Mouse (Mus musculus): Measurements from ENCODE around the gene Pwp2. TPM values are rescaled to one million over a fixed set of nuclear protein-coding genes. Genes with fewer than 3 reads are reported as not detected.
A peak's percentile ranks its signal among the peaks of the same experiment; 100 is the strongest.
"Not testable (repeated sequence)": the region's sequence is repeated elsewhere in the genome, so short reads cannot be mapped to it uniquely, and the experiment has no call there.

The Pwp2 gene
- polyA plus RNA-seq, 1 experiment: 2.9 TPM

- Histone ChIP-seq H3K9me3 (peaks cover 8% of the 10 kb centered on the region), H3K4me3 (replicated peaks) (peak overlapping the region; percentile 33), H3K27me3 (replicated peaks) (peaks cover 82% of the 10 kb centered on the region), H3K36me3 (replicated peaks; ENCODE audit: low read length) (no peaks in the 10 kb centered on the region), H3K4me1 (peaks cover 58% of the 10 kb centered on the region)
- no peak for TF ChIP-seq FLI1 (IDR thresholded peaks at IDR 0.05; ENCODE audit: low read length)
- no peak for TF ChIP-seq GATA1 (IDR thresholded peaks at IDR 0.05; ENCODE audit: borderline replicate concordance, low read length)
Observed at GRCm38 (mm10) chr10:78134975-78135798, 49.8 kb downstream of the Pwp2 start.

DNA sequence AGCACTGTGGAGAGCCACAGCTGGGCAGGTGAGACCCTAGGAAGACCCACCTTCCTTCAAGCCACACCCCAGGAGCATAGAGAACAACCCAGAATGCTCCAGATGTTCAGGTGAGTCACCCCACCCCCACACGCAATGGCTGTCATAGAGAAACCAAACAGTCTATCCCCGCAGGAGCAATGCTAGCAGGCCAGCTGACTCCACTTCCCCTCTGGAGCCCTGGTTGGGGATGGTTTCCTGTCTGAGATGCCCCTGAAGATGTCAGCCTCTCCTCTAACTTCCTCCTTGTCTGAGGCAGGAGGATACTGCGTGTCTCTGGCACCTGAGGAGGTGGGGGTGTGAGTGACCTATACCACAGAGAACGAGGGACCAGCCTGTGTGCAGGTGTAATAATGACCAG, 50.5 kb downstream of the Pwp2 start:
- H3K9me3 ChIP-seq: peaks cover 8% of the 10 kb centered on the region
- peaks cover 82% of the 10 kb centered on the region for H3K27me3 ChIP-seq (replicated peaks)
- peaks cover 58% of the 10 kb centered on the region for H3K4me1 ChIP-seq
- no peaks in the 10 kb centered on the region for H3K36me3 ChIP-seq (replicated peaks; ENCODE audit: low read length)
- TF ChIP-seq GATA1 (IDR thresholded peaks at IDR 0.05; ENCODE audit: borderline replicate concordance, low read length) (no peak), FLI1 (IDR thresholded peaks at IDR 0.05; ENCODE audit: low read length) (no peak)
- peak overlapping the region; percentile 33 for H3K4me3 ChIP-seq (replicated peaks)

- Histone ChIP-seq H3K4me3 (replicated peaks) (peak overlapping the region; percentile 53), H3K27me3 (replicated peaks) (peaks cover 75% of the 10 kb centered on the region), H3K9me3 (peaks cover 11% of the 10 kb centered on the region), H3K4me1 (peaks cover 39% of the 10 kb centered on the region), H3K36me3 (replicated peaks; ENCODE audit: low read length) (no peaks in the 10 kb centered on the region)
- no peak for TF ChIP-seq GATA1 (IDR thresholded peaks at IDR 0.05; ENCODE audit: borderline replicate concordance, low read length)
- no peak for TF ChIP-seq FLI1 (IDR thresholded peaks at IDR 0.05; ENCODE audit: low read length)
Observed at GRCm38 (mm10) chr10:78129998-78130397, 55.0 kb downstream of the Pwp2 start.

DNA sequence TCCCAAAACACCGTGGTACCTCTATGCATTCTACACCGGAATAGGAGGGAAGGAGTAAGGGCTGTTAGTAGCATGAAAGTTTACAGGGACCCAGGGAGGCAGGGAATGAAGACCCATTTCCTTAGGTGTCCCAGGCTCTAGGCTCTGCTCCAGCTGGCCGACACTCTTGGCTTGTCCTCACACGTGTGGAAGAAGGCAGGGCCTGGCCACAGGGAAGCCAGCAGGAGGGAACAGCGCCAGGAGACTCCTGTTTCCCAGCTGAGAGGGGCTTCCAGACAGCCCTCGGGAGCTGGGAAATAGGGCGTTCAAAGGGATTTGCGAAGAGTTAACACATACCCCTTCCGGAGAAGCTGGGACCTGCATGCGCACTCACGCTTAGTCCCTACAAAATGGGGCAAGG, 55.5 kb downstream of the Pwp2 start:
- Histone ChIP-seq H3K9me3 (peaks cover 11% of the 10 kb centered on the region), H3K36me3 (replicated peaks; ENCODE audit: low read length) (no peaks in the 10 kb centered on the region)

DNA sequence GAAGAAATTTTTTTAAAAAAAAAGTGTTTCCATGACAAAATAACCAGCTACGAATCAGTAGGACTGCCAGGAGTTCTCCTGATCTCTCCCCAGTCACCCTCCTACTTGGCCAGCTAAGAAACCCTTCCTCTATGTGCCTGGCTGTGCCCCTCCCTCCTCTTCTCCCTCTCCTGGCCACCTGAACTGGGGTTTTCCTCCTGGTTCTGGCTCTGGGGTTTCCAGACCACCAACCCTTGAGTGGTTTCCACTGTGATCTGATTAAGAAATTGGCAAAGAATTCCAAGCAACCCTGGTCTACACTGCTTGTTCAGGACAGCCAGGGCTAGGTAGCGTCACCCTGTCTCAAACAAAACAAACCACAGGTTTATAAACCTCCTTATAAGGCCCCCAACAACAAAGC, 56.3 kb downstream of the Pwp2 start:
- peaks cover 31% of the 10 kb centered on the region for H3K4me1 ChIP-seq
- no peaks in the 10 kb centered on the region for H3K36me3 ChIP-seq (replicated peaks; ENCODE audit: low read length)
- no peak for TF ChIP-seq GATA1 (IDR thresholded peaks at IDR 0.05; ENCODE audit: borderline replicate concordance, low read length)
- no peak for TF ChIP-seq FLI1 (IDR thresholded peaks at IDR 0.05; ENCODE audit: low read length)
- H3K27me3 ChIP-seq (replicated peaks): peaks cover 65% of the 10 kb centered on the region
- peaks cover 11% of the 10 kb centered on the region for H3K9me3 ChIP-seq
- H3K4me3 ChIP-seq (replicated peaks): no peak overlapping the region

More for the DNA sequence above, 55.5 kb downstream of the Pwp2 start:
- Histone ChIP-seq H3K27me3 (replicated peaks) (peaks cover 69% of the 10 kb centered on the region), H3K4me1 (peaks cover 33% of the 10 kb centered on the region), H3K4me3 (replicated peaks) (no peak overlapping the region)
- TF ChIP-seq FLI1 (IDR thresholded peaks at IDR 0.05; ENCODE audit: low read length) (no peak), GATA1 (IDR thresholded peaks at IDR 0.05; ENCODE audit: borderline replicate concordance, low read length) (no peak)

DNA sequence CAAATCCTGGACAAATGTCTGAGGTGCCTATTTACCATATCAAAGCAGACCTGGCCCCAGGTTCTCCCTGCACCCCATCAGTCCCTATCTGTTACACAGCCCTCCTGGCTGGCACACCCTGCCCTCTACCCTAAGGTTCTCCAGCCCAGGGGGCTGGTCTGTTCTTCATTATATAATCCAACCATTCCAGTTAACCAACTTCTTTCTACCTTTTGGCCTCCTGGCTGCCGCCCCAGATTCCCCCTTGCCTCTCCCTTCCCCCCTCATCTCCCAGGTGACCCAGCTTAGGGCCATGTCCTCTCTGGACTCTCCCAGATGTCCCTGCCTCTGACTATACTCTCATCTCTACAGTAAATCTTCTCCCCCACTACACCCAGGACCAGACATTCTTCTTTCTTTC, 57.0 kb downstream of the Pwp2 start:
- Histone ChIP-seq H3K4me3 (replicated peaks) (no peak overlapping the region), H3K36me3 (replicated peaks; ENCODE audit: low read length) (no peaks in the 10 kb centered on the region), H3K9me3 (peaks cover 10% of the 10 kb centered on the region), H3K4me1 (peaks cover 31% of the 10 kb centered on the region), H3K27me3 (replicated peaks) (peaks cover 65% of the 10 kb centered on the region)
- no peak for TF ChIP-seq GATA1 (IDR thresholded peaks at IDR 0.05; ENCODE audit: borderline replicate concordance, low read length)
- no peak for TF ChIP-seq FLI1 (IDR thresholded peaks at IDR 0.05; ENCODE audit: low read length)

DNA sequence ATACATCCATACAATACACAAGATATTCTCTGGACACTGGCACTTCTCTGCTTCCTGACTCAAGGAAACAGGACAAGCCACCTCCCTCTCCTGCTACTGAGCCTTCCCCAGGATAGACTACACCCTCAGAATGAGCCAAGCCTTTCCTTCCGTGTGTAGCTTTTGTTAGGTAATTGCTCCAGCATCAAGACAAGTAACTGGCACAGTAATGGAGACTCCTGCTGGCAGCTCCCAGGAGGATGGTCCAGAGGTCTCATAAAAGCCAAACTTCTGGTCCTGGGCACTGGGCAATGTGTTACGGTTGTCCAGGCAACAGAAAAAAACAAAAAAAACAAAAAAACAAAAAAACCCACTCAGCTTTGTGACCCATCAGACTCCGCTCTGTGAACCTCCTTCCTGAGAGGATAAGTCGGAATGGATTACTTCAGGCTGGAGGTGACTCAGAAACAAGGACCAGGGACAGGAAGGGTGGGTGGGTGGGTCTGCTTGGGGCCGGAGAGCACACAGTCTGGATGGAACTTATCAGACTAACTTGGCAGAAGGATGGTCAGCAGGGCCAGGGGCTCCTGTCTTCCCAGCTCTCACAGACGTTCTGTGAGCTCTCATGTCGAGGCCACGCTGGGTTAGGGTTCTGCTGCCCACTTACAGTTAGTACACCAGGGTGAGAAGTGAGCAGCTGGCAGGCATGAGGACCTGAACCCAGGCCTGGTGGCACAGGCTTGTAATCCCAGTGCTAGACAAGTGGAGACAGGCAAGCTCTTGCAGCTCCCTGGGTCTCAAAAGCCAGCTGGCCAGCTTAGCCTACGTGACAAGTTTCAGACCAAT, 57.7 kb downstream of the Pwp2 start:
- peaks cover 31% of the 10 kb centered on the region for H3K4me1 ChIP-seq
- no peak for TF ChIP-seq FLI1 (IDR thresholded peaks at IDR 0.05; ENCODE audit: low read length)
- no peak for TF ChIP-seq GATA1 (IDR thresholded peaks at IDR 0.05; ENCODE audit: borderline replicate concordance, low read length)
- H3K27me3 ChIP-seq (replicated peaks): peaks cover 58% of the 10 kb centered on the region
- peaks cover 3% of the 10 kb centered on the region for H3K9me3 ChIP-seq
- H3K4me3 ChIP-seq (replicated peaks): no peak overlapping the region
- H3K36me3 ChIP-seq (replicated peaks; ENCODE audit: low read length): no peaks in the 10 kb centered on the region

DNA sequence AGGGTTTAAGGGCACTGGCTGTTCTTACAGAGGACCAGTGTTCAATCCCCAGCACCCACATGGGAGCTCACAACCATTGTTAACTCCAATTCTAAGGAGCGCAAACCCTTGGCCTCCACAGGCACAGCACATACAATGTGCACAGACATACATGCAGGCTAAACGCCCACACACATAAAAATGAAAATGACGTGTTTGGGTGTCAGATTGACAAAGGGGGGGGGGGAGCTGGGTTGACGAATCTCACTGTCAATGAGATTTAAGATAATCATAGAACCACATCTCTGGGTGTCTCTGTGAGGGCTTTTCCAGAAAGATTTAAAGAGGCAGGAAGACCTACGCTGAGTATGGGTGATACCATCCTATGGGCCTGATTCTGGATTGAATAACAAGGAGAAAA, 58.6 kb downstream of the Pwp2 start:
- Histone ChIP-seq H3K9me3 (peaks cover 2% of the 10 kb centered on the region; the same call in 1 of the 2 replicates), H3K4me3 (replicated peaks) (no peak overlapping the region), H3K36me3 (replicated peaks; ENCODE audit: low read length) (no peaks in the 10 kb centered on the region), H3K27me3 (replicated peaks) (peaks cover 52% of the 10 kb centered on the region), H3K4me1 (peaks cover 31% of the 10 kb centered on the region)
- TF ChIP-seq FLI1 (IDR thresholded peaks at IDR 0.05; ENCODE audit: low read length): no peak

GRCm38 (mm10) chr10:78125061-78125460, 59.9 kb downstream of the Pwp2 start:
- Histone ChIP-seq H3K27me3 (replicated peaks) (peaks cover 45% of the 10 kb centered on the region), H3K4me1 (peaks cover 19% of the 10 kb centered on the region)
- H3K9me3 ChIP-seq; H3K4me3 ChIP-seq (replicated peaks); H3K36me3 ChIP-seq (replicated peaks; ENCODE audit: low read length): not testable (repeated sequence)

GRCm38 (mm10) chr10:78124137-78124536, 60.8 kb downstream of the Pwp2 start:
- Histone ChIP-seq H3K27me3 (replicated peaks) (peaks cover 43% of the 10 kb centered on the region), H3K4me1 (peaks cover 10% of the 10 kb centered on the region)
- H3K4me3 ChIP-seq (replicated peaks); H3K36me3 ChIP-seq (replicated peaks; ENCODE audit: low read length); H3K9me3 ChIP-seq: not testable (repeated sequence)

Other genes with a start within 250 kb of the Pwp2 start
- 2.7 TPM in 1 of 2 replicates, not detected in the other for gene Trpm2, start 214.6 kb downstream of the Pwp2 start, polyA plus RNA-seq (2012; ENCODE audit: insufficient read depth, low replicate concordance)
- gene 1810043G02Rik, start 206.6 kb downstream of the Pwp2 start, polyA plus RNA-seq (2012; ENCODE audit: insufficient read depth, low replicate concordance): 10.0 and 22.2 TPM in 2 replicates
- gene Pfkl, start 175.1 kb downstream of the Pwp2 start, polyA plus RNA-seq (2012; ENCODE audit: insufficient read depth, low replicate concordance): 333 and 674 TPM in 2 replicates
- not detected in 2 replicates for gene Dnmt3l, start 143.2 kb downstream of the Pwp2 start, polyA plus RNA-seq (2012; ENCODE audit: insufficient read depth, low replicate concordance)
- not detected in 2 replicates for gene Aire, start 141.5 kb downstream of the Pwp2 start, polyA plus RNA-seq (2012; ENCODE audit: insufficient read depth, low replicate concordance)
- gene Icosl, start 115.8 kb downstream of the Pwp2 start, polyA plus RNA-seq (2012; ENCODE audit: insufficient read depth, low replicate concordance): 0.74 and 1.4 TPM in 2 replicates
- gene D10Jhu81e, start 15.4 kb downstream of the Pwp2 start, polyA plus RNA-seq (2012; ENCODE audit: insufficient read depth, low replicate concordance): 44.9 and 59.7 TPM in 2 replicates
- gene Trappc10, start 59.5 kb upstream of the Pwp2 start, polyA plus RNA-seq (2012; ENCODE audit: insufficient read depth, low replicate concordance): 11.0 and 13.6 TPM in 2 replicates
- 205 and 237 TPM in 2 replicates for gene Agpat3, start 167.3 kb upstream of the Pwp2 start, polyA plus RNA-seq (2012; ENCODE audit: insufficient read depth, low replicate concordance)
- 67.0 and 210 TPM in 2 replicates for gene Rrp1, start 227.9 kb upstream of the Pwp2 start, polyA plus RNA-seq (2012; ENCODE audit: insufficient read depth, low replicate concordance)
- gene Cstb, start 240.5 kb upstream of the Pwp2 start, polyA plus RNA-seq (2012; ENCODE audit: insufficient read depth, low replicate concordance): 8.0 and 101 TPM in 2 replicates

Data from megakaryocyte, embryonic 14.5 days (primary cell).